Mouse (Mus musculus): ENCODE data around the gene Rngtt.

- TF ChIP-seq CTCF (IDR thresholded peaks at IDR 0.05; ENCODE audit: borderline replicate concordance, insufficient read depth, low read depth, low read length) (no peak), POLR2A (IDR thresholded peaks at IDR 0.05; ENCODE audit: borderline replicate concordance, insufficient read depth, low read length) (no peak)
These were observed 200.4 kb downstream of the Rngtt start for GRCm38 (mm10) chr4:33510544-33510943.

All from cerebellum, adult 2 months (tissue).